Mouse (Mus musculus) heart, embryonic 10.5 days (tissue): ENCODE results near the gene Olfr694. TPM values are rescaled to one million over a fixed set of nuclear protein-coding genes. Genes with fewer than 3 reads are reported as not detected.

Experiments used
- DNase-seq: peaks from one replicate; pipeline ENCODE4 v3.0.0-alpha.2; 2017; ENCODE audit warnings: low spot score
- H3K27ac ChIP-seq: fragments of 300-500 bp; sonication (generic); 2 replicates; pipeline ENCODE4 v1.5.1; 2016; ENCODE audit warnings: mild to moderate bottlenecking
- H3K27me3 ChIP-seq: fragments of 300-500 bp; sonication (generic); 2 replicates; pipeline ENCODE4 v1.6.1; 2016; ENCODE audit warnings: mild to moderate bottlenecking; ENCODE audit not compliant: poor library complexity, insufficient read depth, severe bottlenecking
- H3K36me3 ChIP-seq: fragments of 300-500 bp; sonication (generic); 2 replicates; pipeline ENCODE4 v1.6.1; 2016; ENCODE audit warnings: mild to moderate bottlenecking, moderate library complexity
- H3K4me1 ChIP-seq: fragments of 300-500 bp; sonication (generic); 2 replicates; pipeline ENCODE4 v1.6.1; 2016; ENCODE audit warnings: mild to moderate bottlenecking
- H3K4me3 ChIP-seq: fragments of 300-500 bp; sonication (generic); 2 replicates; pipeline ENCODE4 v1.5.1; 2016; ENCODE audit warnings: mild to moderate bottlenecking, moderate library complexity
- H3K9me3 ChIP-seq: fragments of 300-500 bp; sonication (generic); 2 replicates; pipeline ENCODE4 v1.6.1; 2016; ENCODE audit warnings: mild to moderate bottlenecking, moderate library complexity
- WGBS: fragments of 180-500 bp; shearing (Covaris S2); methylation state at CpG from one replicate; pipeline ENCODE4 v1.1.7; 2016; 5-methylcytosine and 5-hydroxymethylcytosine counted together
- polyA plus RNA-seq: library from polyadenylated mRNA; unstranded; fragments of >200 nt; fragmentation: Nextera tagmentation; extraction: Ambion mirVana; gene quantifications from 2 replicates; pipeline ENCODE4 v1.2.1, GENCODE M21; 2016

The Olfr694 gene
- polyA plus RNA-seq, 1 experiment from 2014 or later: not detected

- no peak overlapping the region for H3K4me3 ChIP-seq
- no peaks in the 10 kb centered on the region for H3K9me3 ChIP-seq
- H3K4me1 ChIP-seq: no peaks in the 10 kb centered on the region
- DNase-seq: no peak
- H3K27ac ChIP-seq: no peak overlapping the region
- no peaks in the 10 kb centered on the region for H3K36me3 ChIP-seq
- WGBS: 80% methylated on average over 1 of the region's 1 CpGs
- no peaks in the 10 kb centered on the region for H3K27me3 ChIP-seq
Observed at GRCm38 (mm10) chr7:106645261-106645660, 46.4 kb downstream of the Olfr694 start.

- DNase-seq: no peak
- Histone ChIP-seq H3K9me3 (no peaks in the 10 kb centered on the region), H3K27me3 (no peaks in the 10 kb centered on the region), H3K27ac (no peak overlapping the region), H3K4me1 (no peaks in the 10 kb centered on the region), H3K36me3 (no peaks in the 10 kb centered on the region), H3K4me3 (no peak overlapping the region)
- 74% methylated on average over 3 of the region's 3 CpGs for WGBS
Observed at GRCm38 (mm10) chr7:106644222-106644870, 47.3 kb downstream of the Olfr694 start.

- no peaks in the 10 kb centered on the region for H3K36me3 ChIP-seq
- no peak overlapping the region for H3K4me3 ChIP-seq
- 74% methylated on average over 1 of the region's 1 CpGs for WGBS
- H3K9me3 ChIP-seq: no peaks in the 10 kb centered on the region
- H3K27me3 ChIP-seq: no peaks in the 10 kb centered on the region
- H3K4me1 ChIP-seq: no peaks in the 10 kb centered on the region
- no peak for DNase-seq
- no peak overlapping the region for H3K27ac ChIP-seq
Observed at GRCm38 (mm10) chr7:106640839-106641238, 50.8 kb downstream of the Olfr694 start.

GRCm38 (mm10) chr7:106635560-106635959, 56.1 kb downstream of the Olfr694 start:
- Histone ChIP-seq H3K27ac (no peak overlapping the region), H3K4me3 (no peak overlapping the region), H3K9me3 (no peaks in the 10 kb centered on the region), H3K4me1 (no peaks in the 10 kb centered on the region), H3K27me3 (no peaks in the 10 kb centered on the region), H3K36me3 (no peaks in the 10 kb centered on the region)
- 71% methylated on average over 4 of the region's 4 CpGs for WGBS
- no peak for DNase-seq

Other genes with a start within 250 kb of the Olfr694 start
- gene Olfr693, start 11.2 kb downstream of the Olfr694 start, polyA plus RNA-seq: not detected in 2 replicates
- not detected in 2 replicates for gene Olfr695, start 24.6 kb upstream of the Olfr694 start, polyA plus RNA-seq
- not detected in 2 replicates for gene Olfr697, start 50.6 kb upstream of the Olfr694 start, polyA plus RNA-seq
- gene Olfr698, start 63.6 kb upstream of the Olfr694 start, polyA plus RNA-seq: not detected in 2 replicates
- not detected in 2 replicates for gene Olfr699, start 101.4 kb upstream of the Olfr694 start, polyA plus RNA-seq
- gene Olfr700, start 117.0 kb upstream of the Olfr694 start, polyA plus RNA-seq: not detected in 2 replicates
- gene Olfr701, start 122.3 kb upstream of the Olfr694 start, polyA plus RNA-seq: not detected in 2 replicates
- not detected in 2 replicates for gene Olfr702, start 142.1 kb upstream of the Olfr694 start, polyA plus RNA-seq
- not detected in 2 replicates for gene Olfr703, start 151.5 kb upstream of the Olfr694 start, polyA plus RNA-seq
- not detected in 2 replicates for gene Olfr704, start 171.4 kb upstream of the Olfr694 start, polyA plus RNA-seq
- gene Olfr705, start 185.1 kb upstream of the Olfr694 start, polyA plus RNA-seq: not detected in 2 replicates
- gene Olfr706, start 196.3 kb upstream of the Olfr694 start, polyA plus RNA-seq: not detected in 2 replicates
- gene Olfr707, start 209.4 kb upstream of the Olfr694 start, polyA plus RNA-seq: not detected in 2 replicates
- gene Olfr1532-ps1, start 216.2 kb upstream of the Olfr694 start, polyA plus RNA-seq: not detected in 2 replicates
- gene Olfr709-ps1, start 240.4 kb upstream of the Olfr694 start, polyA plus RNA-seq: not detected in 2 replicates